Mouse (Mus musculus) skeletal muscle tissue, adult 2 months (tissue): ENCODE measurements around the gene Necap2.
A peak's percentile ranks its signal among the peaks of the same experiment; 100 is the strongest.

ENCODE experiments used
- DNase-seq: peaks from one replicate; pipeline ENCODE4 v3.0.0-alpha.2; 2012; ENCODE audit warnings: low read depth, low spot score

Necap2 gene

GRCm38 (mm10) chr4:141074109-141074508 lies 4.0 kb downstream of the Necap2 start:
- no peak for DNase-seq

- DNase-seq, result peak; percentile 95
Observed at GRCm38 (mm10) chr4:141073661-141074060, 4.5 kb downstream of the Necap2 start.

- no peak for DNase-seq
Observed at GRCm38 (mm10) chr4:141072502-141072901, 5.7 kb downstream of the Necap2 start.

GRCm38 (mm10) chr4:141069731-141070130 lies 8.4 kb downstream of the Necap2 start:
- DNase-seq, result peak; percentile 62

DNA sequence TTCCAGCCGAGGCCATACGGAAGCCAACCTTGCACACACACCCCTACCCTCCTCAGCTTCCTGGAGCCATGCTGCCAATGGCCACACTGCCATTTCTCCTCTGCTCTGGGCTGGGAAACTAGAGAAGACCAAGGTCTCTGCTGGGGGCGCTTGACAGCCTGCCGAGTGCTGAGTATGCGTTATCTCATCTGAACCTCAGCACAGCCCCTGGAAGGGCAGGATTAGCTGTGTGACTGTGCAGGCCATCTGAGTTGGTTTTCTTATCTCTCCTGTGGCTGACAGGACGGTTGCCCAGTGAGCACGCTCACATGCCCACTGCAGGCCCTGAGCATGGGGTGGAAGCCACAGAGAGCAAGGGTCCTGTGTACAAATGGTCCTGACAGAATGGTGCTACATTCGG lies 9.5 kb downstream of the Necap2 start:
- no peak for DNase-seq

DNA sequence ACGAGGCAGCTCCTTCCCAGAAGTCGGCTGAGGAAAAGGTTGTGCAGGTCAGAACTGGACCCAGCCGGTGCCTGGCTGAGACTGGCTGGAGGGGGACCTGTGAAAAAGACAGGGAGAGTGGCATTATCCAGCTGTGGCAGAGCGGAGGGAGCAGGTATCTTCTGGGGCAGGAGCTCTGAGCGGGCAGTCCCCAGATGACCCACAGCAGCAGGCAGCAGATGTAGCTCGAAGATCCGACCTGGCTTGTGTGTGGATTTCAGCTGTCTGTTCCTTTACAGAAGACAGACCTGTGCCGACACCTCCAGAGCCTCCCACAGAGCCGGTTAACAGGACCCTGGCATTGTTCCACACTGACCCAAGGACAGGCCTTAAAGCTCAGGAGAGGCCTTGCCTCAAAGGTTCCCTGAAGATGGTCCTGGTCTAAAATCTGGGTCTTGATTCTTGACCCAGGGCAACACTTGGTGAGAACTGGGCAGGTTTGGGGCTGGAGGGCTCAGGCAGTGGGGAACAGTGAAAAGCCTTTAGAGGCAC lies 10.6 kb downstream of the Necap2 start:
- DNase-seq, result no peak

DNA sequence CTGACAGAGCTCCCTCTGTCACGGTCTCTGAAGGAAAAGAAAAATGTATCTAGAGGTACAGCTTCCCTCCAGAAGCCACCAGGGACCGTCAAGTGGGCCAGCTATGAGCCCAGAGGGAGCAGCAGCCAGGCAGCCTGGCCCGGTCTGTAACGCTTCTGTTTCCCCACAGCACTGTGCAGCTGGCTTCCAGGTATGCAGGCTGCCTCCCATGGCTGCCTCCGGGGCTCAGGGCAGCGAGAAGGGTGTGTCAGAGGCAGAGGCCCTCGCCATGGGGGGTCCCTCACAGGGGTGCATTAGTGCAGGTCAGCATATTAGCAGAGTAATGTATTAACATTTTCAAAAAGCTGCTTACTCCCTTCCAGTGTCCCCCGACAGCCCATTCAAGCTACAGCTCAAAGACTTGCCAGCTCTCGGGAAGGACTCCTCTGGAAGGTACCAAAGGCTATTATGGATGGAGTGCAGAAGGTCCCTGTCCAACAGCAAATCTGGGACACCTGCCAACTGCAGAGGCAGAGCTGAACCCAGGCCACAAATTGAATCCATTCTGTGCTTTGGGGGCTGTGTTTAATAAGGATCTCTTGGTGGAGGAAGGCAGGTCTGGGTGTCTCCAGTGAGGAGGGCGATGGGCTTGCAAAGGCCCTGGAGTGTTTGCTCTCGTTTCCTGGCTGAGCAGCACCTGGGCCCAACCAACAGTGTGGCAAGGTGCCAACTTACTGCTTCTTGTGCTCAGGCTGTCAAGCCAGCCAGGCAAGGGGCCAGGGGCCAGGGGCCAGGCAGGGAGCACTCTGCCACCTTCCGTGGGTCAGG lies 11.2 kb downstream of the Necap2 start:
- peak; percentile 80 for DNase-seq

DNA sequence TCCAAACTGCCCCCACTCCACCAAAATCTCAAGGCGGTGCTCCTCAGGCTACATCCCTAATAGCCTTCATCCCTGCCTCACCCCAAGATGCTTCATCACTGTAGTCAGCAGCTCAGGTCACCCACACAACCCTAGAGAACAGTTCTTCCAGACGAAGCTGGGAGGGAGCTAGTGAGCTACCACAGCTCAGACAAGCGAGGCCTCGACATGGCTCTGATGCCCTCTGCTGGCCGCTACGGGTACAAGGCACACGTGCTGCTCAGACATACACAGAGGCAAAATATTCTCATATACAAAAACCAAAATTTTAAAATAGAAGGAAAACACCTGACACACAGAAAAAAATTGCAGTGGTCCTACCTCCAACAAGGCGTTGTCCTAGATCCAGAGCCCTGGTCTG lies 13.0 kb downstream of the Necap2 start:
- DNase-seq, result peak; percentile 73

GRCm38 (mm10) chr4:141064104-141064659 lies 14.0 kb downstream of the Necap2 start:
- no peak for DNase-seq

- peak; percentile 99 for DNase-seq
Observed at GRCm38 (mm10) chr4:141060426-141061301, 17.5 kb downstream of the Necap2 start, which contains the start of gene Crocc. Gene Crocc, minus strand, starts transcription at chr4:141060550.

DNA sequence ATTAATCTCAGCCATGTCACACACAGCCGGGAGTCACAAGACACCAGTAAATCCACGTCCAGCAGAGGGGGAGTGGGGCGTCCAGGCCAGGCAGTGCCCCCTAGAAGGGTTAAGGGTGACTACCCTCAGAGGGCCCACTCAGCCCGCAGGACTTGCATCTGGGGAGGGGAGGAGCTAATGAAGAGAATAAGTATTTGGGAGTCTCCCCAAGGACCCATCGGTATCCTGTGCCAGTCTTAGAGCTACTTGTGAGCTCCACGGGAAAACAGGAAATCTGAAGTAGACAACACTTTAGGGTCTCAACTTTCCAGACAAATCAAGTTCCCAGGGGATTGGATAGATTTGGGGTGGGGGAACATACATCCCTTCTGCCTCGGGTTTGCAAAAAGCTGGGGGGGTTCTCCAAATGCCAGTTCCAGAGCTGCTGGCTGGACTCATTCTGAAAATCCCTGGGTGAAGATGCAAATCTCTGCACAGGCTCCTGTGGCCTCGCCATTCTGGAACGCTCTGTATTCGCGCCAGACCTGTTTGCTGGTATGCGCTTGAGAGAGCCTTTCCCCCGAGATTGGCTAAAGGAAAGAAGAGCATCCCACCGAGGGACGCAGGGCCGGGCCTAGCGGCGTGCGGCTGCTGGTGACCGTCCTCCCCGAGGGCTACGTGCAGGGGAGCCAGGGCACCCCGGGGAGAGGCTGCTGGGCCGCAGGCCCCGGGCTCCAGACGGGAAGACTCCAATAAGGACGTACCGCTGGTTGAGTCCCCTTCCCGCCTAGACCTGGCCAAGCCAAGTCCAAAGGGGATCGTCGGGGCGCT lies 18.3 kb downstream of the Necap2 start:
- DNase-seq, result no peak

GRCm38 (mm10) chr4:141058835-141059234 lies 19.3 kb downstream of the Necap2 start:
- DNase-seq, result no peak

DNA sequence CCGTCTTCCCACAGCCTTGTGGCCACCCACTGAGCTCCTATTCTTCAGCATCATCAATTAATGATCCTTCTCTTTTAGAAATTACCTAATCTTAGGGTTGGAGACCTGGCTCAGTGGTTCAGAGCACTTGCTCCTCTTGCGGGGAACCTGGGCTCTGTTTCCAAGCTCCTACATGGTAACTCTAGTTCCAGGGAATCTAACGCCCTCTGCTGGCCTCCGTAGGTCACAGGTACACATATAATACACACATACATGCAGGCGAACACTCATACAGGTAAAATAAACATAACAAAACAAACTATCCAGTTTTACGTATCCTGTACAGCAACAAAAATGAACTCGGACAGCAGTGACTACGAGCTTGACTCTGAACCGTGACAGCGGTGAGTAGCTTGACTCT lies 21.2 kb downstream of the Necap2 start:
- no peak for DNase-seq

GRCm38 (mm10) chr4:141053568-141054161 lies 24.5 kb downstream of the Necap2 start:
- DNase-seq, result no peak

- no peak for DNase-seq
Observed at GRCm38 (mm10) chr4:141053138-141053537, 25.0 kb downstream of the Necap2 start.

- DNase-seq, result no peak
Observed at GRCm38 (mm10) chr4:141052442-141052841, 25.7 kb downstream of the Necap2 start.

DNA sequence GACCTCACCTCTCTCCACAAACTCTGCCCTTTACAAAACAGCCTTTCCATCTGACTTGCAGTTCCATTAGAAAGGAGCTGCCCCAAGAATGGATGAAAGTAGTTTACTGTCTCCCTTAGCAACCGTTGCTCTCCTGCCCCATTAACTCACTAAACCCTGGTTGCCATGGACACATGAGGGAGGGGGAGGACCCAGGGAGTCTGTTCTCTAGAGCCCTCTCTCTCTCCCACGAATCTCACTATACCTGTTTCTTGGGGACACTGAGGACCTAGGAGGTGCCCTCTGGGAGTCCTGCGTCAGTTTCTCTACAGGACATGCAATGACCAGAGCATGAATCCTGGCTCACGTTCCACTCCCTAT lies 28.7 kb downstream of the Necap2 start:
- no peak for DNase-seq

DNA sequence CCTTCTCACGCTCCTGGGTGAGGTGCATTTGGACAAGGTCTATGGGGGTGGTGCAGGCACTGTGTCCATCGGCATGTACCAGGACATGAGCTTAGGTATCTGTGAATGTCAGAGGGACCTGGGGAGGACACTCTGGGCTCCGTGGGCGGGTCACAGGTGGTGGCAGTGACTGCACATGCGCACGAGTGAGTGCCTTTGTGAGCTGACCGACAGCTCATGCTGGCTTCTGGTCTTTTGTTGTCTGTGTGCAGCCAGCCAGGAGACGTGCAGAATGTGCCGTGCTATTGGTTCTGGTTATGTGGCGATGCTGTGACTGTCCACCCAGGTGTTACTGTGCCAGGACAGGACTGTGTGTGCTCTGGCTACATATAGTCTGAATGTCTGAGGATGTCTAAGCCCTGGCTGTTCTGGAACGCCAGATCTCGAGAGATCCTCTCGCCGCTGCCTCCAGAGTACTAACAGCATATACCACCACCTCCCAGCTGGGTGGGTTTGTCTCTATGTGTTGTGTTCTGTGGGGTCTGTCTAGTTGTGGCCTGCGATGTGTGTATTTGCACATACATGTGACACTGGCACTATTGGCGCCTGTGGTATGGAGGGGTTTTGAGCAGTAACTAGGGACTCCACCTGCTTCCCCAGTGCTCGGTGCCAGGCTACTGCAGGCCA lies 29.2 kb downstream of the Necap2 start:
- DNase-seq, result no peak

- DNase-seq, result no peak
Observed at GRCm38 (mm10) chr4:141044816-141045215, 33.3 kb downstream of the Necap2 start.

DNA sequence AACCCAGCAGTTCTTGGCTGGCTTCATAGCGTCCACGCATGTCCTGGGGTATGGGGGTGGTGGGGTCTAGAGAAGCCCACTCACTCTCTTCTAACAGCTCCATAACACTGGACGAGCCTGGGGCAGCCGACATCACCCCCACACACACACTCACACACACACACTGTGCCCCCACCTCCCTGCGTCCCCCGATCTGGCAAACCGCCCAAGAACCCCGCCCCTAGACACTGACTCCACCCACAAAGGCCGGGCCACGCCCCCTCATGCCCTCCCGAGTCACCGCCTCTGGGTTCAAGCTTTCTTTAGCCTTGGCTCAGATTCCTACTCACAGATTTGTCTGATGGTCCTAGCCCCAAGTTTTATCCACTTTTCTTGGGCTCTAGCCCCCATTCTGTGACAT lies 37.0 kb downstream of the Necap2 start:
- no peak for DNase-seq
